Mouse (Mus musculus): Measurements from ENCODE around the gene Tex264. TPM values are rescaled to one million over a fixed set of nuclear protein-coding genes. Genes with fewer than 3 reads are reported as not detected.

The Tex264 gene
- 96.7 and 104 TPM in 2 replicates for polyA plus RNA-seq (2012; rRNA removed)

DNA sequence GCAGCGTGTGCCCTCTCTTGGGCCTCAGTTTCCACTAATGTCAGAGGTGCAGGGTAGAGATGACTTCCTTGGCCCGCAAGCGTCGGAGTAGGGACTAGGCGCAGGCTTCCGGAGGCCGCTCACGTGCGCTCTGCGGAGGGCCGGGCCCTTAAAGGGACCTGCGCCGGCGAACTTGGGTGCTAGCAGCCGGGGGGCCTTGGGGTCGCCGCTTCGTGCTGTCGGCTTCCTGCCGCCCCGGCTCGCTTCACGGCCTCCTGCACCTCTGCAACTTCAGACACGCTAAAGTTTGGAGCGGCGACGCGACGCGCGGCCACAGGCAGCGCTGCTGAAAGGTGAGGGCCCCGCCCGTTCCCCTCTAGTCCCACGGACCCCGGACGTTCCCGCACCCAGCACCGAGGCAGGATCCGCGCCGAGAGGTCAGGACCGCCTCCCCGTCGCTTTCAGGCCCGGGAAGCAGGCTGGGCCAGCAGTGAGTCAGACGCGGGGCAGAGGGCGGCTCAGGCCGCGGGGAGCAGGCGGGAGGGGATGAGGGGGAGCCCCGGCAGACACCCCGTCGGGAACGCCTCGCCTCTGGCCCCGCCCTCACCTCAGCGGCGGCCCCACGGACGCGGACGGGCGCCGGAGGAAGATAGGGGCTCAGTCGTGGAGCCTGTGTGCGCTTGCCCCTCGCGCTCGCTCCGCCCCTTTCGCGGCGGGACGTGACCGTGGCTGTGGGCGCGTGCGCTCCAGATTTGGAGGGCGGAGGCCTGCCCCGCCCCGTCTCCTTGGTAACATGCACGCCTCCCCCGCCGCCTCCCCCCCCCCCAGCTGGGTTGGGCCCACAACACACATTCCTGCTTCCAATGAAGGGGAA is at the start of gene Tex264:
Gene Tex264 (minus strand): TSS at position 679 of the 853 bp plus-strand sequence.
- peak; percentile 69 to 90 for DNase-seq (ENCODE audit: extremely low spot score in 1 of 2, low spot score in 1 of 2)

DNA sequence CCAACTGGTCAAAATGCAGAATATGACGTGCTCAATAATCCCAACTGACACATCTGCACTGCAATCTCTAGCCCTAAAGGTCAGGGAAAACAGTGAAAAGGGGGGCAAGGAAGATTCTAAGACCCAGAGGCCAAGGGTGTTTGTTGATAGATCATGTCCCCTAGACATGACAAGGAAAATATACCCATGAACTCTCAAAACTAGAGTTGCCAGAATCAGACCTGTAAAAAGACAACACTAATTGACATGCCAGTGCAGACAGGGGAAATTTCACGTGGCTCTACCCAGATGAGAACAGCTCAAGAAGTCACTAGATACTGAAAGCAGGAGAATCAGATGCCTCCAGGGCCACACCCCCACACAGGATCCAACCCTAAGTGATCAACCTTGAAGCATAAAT is 48.0 kb upstream of the Tex264 start:
- no peak for DNase-seq (ENCODE audit: extremely low spot score in 1 of 2, low spot score in 1 of 2)

DNA sequence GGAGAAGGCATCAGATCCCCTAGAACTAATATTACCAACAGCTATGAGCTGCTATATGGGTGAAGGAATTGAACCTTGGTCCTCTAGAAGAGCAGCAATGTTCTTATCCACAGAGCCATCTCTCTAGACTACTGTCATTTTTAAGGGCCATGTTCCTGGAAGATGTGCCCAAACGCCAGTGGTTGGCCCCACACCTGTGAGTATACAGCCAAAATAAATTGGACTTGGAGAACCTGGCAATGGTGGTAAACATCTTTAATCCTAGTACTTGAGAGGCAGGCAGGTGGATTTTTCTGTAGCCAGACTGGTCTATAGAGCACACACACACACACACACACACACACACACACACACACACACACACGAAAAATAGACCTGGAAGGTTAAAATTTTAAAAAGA is 43.7 kb upstream of the Tex264 start:
- no peak for DNase-seq (ENCODE audit: extremely low spot score in 1 of 2, low spot score in 1 of 2)

DNA sequence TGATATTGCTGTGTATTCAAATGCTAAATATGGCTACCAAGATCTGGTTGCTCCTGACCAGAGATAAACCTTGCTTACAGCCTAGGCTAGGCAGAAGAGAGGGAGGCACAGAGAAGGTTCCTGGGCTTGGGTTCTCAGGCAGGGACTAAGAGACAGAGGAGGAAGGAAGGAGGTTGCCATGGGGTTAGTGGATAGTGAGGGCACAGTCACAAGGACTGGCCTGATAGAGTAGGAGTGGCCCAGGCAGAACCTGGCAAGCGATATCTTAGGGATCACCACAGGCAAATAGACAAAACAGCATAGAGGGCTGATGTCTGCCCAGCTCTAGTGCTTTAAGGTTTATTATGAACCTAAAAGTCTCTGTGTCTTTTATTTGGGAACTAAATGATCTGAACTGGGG is 41.2 kb upstream of the Tex264 start:
- no peak for DNase-seq (ENCODE audit: extremely low spot score in 1 of 2, low spot score in 1 of 2)

DNA sequence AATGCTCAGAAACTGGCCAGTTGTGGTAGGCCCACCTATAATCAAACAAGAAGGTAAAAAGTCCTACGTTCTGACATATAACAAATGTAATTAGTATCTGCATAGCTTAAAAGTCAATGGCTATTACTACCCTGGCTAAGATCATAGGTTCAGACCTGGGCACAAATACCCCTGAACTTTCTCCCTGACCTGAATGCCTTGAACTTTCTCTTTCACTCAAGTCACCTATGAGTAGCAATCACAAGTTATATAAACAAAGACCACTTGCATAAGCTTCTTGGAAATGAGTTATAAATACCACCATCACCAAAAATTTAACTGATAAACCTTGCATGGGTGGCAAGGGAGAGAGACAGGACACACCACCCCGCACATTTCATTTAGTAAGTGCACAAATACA is 39.7 kb upstream of the Tex264 start:
- DNase-seq (ENCODE audit: extremely low spot score in 1 of 2, low spot score in 1 of 2) = no peak

DNA sequence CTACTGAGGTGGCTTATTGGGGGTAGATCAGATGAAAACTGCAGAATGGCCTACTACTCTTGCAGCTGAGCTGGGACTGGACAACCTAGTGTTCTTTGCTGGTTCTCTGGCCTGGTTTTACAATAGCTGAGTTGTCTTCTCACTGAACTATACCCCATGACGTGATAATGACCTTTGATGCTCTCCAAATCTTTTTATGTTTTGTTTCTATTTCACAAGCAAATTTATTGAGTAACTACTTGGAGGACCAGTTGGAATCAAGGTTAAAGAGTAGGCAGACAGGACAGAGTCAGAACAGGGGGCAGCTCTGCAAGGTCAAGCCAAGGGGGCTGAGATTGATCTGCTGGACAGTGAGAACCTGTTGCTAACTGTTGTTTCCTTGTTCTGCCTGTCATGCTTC is 39.1 kb upstream of the Tex264 start:
- DNase-seq (ENCODE audit: extremely low spot score in 1 of 2, low spot score in 1 of 2) = no peak

DNA sequence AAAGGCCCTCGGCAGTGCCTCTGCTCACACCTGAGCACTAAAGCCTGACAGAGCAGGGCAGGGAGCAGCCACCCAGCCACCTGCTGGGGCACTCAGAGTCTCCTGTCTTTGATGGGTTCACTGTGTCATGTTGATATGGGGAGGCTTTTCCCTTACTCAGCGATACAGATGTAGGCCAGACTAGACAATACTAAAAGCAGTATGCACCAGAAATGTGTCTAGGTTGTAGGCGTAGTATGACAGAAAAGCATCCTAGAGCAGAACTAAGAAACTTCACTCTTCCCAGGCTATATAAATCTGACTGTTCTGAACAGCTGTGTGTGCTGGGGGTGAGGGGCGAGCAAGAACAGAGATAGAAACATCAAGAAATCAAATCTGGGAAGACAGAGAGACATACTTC is 31.0 kb upstream of the Tex264 start:
- no peak for DNase-seq (ENCODE audit: extremely low spot score in 1 of 2, low spot score in 1 of 2)

DNA sequence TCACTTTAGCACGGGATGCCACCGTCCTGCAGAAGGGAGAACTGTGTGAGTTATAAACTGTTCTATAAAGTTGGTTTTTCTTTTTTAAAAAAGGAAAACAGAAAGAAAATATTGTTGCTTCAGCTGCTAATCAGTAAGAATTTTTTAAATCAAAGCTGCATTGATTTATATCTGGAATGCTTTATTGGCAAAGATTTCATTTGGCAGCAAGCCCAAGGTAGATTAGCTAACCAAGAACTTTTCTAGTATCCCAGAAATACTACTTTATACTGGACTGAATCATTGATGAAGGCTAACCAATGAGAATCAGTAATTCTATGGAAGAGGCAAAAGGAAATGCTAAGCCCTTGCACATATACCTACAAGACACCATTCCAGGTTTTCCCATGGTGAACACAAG is 30.5 kb upstream of the Tex264 start:
- no peak for DNase-seq (ENCODE audit: extremely low spot score in 1 of 2, low spot score in 1 of 2)

DNA sequence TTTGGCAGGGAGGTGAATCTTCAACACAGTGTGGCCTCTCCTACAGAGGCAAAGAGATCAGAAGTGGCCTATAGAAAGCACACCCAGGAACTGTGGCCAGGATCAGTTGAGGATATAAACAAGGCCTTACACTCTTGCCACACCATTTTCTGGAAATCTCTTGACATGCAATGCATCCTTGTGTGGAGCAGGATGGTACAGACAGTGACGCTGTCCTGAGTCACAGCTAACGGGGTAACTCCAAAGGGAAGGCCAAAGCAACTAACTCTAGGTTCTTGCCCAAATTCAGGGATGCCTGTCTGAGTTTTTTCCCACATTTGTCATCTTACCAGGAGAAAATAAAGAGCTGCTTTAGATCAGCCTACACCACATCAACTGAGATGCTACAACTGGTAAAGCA is 26.7 kb upstream of the Tex264 start:
- DNase-seq (ENCODE audit: extremely low spot score in 1 of 2, low spot score in 1 of 2) = no peak

DNA sequence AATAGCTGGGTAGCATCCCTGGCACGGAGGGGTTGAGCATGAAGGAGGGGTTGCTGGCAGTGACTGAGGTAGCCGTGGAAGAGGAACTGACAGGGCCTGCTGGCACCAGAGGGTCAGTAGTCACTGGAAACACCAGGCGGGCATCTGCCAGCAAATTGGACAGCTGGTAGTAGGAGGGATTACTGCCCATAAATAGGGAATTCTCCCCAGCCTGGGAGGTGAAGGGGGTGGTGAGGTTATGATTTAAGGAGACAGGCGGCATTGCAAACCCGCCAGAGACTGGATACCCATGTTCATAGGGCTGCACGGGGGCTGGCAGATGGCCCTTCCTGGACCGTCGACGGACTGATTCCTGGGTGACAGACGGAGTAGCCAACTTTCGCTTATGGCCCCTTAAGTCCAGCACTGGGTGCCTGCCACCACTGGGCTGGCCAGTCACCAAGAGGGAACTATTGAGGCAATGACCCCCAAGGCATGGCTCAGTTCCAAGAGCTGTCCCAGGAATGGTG is 7.3 kb upstream of the Tex264 start:
- DNase-seq (ENCODE audit: extremely low spot score in 1 of 2, low spot score in 1 of 2) = no peak

DNA sequence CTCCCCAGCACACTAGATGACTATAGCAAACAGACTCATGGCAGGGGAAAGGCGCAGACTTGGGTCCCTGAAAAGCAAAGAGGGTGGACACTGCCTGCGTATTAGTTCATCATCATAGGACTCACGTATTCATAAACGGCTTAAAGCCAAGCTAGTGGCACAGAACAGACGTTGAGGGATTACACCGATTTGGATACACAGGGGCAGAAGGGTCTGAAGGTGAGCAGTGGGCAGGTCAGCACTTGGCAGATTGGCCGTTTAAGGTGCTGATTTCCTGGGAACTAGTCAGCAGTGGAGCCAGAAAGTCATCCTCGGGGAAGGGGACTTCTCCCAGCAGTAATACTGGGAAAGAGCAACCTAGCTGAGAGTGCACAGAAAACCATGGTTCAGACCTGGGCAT is 3.1 kb upstream of the Tex264 start:
- no peak for DNase-seq (ENCODE audit: extremely low spot score in 1 of 2, low spot score in 1 of 2)

DNA sequence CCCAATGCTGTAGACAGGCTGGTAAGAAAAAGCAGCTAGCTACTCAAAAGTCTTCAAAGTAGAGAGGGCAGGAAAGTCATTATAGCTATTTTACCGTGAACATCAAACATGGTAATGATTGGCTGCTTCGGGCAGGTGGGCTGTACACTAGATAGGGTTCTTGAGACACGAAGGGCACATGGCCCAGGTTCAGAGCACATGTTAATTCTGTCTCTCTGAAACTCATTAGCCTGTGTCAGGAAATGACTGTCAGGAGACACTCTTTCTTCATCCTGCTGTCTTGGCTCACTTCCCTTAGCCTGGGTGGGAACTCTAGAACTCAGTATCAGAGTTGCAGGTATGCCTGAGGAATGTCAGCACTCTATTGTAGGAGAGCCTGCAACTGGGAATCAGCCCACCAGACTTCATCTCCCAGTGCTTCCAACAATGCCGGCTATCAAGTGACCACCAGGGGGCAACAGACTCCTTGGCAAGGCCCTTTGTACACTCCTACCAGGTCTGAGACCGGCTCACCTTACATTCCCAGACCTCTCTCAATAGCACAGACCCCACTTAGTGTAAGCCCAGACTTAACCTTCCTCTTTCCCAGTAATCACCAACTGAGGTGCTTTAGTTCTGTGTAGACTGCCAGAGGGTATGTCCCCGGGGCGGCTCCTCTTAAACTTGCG is 1.4 kb upstream of the Tex264 start:
- peak in 1 of 2 experiments; percentile 88 for DNase-seq (ENCODE audit: extremely low spot score in 1 of 2, low spot score in 1 of 2)

DNA sequence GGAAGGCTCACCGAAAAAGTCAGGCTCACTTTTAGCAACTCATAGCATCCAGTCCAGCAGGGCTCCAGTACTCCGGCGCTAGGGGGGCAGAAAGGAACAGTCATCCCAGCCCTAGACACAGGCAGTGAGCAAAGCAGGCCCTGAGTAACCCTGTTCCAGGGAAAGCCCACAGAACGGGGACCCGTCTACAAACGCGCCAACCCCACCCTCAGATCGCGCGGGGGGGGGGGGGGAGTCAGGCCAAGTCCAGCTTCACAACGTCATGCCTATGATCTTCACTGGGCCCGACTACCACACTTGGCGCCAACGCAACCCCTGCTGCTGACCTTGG is 844 bp downstream of the Tex264 start:
- DNase-seq (ENCODE audit: extremely low spot score in 1 of 2, low spot score in 1 of 2) = no peak

DNA sequence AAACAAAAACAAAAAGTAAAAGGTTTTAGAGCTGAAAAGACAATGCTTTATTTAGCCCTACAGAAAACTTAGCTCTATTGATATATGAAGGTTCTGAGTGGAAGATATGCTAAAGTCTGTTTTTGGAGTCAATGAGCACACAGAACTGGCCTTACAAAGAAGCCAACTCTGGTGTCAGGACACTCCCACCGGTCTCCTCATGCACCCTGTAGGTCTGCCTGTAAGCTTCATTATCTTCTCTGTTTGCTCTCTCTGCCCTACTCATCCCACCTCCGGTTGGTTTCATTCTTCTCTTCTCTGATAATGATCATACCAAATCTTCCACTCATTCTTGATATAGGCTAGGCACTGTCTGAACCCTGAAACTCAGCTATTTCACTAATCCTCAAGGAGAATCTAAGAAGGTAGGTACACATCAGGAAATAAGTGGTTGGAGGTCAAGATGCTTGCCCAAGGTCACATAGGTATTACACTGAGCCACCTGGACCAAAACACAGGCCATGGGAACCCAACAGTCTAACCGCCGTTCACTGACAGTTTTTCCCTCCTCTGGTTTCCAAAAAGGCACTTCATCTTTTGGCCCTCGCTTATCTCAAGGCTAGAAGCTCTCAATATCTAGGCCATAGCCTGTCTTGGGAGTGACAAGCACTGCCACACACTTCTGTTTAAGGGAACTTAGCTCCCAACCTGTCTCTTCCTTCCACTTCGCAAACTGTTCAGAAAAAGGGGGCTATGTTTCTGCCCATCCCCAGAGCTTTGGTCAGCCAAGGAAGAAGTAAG is 1.4 kb downstream of the Tex264 start:
- no peak for DNase-seq (ENCODE audit: extremely low spot score in 1 of 2, low spot score in 1 of 2)

DNA sequence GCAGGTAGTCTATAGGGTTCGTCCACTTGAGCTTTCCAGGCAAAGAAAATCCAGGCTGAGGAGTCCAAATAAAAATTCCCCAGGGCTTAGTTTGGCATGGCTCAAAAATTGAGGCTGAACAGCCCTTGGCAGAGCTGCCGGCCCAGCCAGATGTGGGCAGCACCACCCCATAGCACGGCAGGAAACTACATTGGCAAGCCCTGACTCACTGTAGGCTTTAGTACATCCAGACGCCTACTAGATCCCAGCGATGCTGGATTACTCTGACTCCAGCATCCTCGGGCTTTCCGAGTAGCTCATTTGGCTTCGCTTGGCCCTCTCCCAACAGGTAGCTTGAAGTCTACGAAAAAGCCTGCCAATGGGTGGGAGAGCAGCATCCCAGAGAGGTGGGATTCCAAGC is 4.7 kb downstream of the Tex264 start:
- DNase-seq (ENCODE audit: extremely low spot score in 1 of 2, low spot score in 1 of 2) = peak in 1 of 2 experiments; percentile 71

DNA sequence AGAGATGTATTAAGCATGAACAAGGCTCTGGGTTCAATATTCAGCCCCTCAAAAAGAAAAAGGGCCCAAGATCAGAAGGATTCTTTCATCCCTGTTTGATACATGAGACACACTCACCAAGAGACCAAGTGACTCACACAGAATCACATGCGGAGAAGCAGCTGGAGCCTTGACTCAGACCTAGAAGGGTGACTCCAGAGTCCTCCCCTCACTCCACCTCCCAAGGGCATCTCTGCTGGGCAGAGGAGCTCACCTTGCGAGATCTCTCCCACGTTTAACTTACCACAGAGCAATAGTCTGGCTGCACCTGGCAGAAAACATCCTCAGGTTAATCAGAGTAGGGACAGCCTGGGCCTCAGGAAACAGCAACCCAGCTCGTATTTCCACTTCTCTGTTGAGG is 7.5 kb downstream of the Tex264 start:
- no peak for DNase-seq (ENCODE audit: extremely low spot score in 1 of 2, low spot score in 1 of 2)

DNA sequence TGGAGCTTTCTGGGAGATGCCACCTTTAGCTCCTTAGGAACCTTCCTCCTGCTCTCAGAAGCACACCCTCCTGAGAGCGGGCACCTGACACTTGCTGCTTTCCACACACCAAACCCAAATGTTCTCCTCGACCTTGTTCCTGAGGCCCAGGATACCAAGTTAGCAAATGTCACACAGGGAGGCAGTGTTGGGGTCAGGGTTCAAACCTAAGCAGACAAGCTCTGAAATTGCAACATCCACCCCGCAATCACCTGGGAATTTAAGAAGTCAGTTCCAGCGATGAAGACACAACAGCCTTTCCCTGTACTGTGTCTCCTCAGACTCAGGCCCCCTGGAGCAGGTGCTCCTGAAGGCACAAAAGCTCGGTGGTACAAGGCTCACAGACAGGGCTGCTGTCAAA is 8.0 kb downstream of the Tex264 start:
- no peak for DNase-seq (ENCODE audit: extremely low spot score in 1 of 2, low spot score in 1 of 2)

DNA sequence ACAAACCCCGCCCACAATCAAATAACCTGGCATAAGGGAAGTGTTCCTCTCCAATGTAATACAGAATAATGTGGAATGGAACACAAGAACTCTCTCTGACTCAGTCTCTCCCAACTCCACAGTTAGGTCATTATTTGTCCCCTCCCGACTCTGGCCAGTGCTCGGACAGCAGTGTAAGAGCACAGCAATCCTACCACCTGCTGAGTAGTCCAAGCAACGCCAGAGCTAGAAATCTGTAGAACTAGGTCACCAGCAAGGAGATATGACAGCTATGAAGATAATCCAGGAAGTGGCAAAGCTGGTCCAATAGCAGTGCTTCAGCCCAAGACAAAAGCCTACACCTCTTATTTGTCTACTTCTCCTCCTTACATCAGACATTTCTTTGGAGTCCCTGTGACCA is 9.2 kb downstream of the Tex264 start:
- DNase-seq (ENCODE audit: extremely low spot score in 1 of 2, low spot score in 1 of 2) = no peak

DNA sequence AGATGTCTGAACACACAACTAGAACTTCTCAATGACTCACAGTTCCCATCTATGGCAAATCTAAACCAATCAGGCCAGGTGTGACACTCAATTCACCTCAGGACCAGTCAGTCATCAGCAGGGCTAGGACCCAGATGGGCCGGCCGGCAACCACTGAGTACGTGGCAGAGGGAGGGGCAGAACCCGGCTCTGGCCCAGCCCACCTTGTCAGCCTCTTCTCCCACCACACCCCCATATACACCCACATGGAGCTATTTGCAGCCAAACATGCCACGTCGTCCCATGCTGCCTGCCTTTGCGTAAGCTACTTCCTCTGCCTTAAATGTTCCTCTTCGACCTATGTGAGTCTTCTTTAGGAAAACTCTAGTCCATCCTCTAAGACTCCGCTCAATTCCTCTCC is 9.8 kb downstream of the Tex264 start:
- DNase-seq (ENCODE audit: extremely low spot score in 1 of 2, low spot score in 1 of 2) = peak in 1 of 2 experiments; percentile 69

DNA sequence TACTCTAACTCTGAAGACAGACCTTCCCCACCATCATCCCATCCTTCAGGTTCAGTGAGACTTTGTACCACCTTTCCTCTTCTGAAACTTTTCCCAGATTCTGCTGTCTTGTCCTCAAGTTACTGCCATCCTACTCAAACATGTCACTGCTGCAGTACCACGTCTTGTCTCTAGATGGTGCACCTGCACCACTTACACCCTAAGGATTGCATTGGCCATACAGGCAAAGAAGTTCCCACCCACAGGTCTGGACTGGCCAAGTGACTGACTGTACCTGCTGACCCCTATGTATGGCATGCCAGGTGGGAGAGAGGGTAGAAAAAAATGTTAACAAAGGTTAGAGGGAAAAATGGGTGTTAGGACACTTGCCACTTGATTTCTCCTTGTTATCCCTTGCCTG is 10.2 kb downstream of the Tex264 start:
- DNase-seq (ENCODE audit: extremely low spot score in 1 of 2, low spot score in 1 of 2) = peak; percentile 79 to 96

DNA sequence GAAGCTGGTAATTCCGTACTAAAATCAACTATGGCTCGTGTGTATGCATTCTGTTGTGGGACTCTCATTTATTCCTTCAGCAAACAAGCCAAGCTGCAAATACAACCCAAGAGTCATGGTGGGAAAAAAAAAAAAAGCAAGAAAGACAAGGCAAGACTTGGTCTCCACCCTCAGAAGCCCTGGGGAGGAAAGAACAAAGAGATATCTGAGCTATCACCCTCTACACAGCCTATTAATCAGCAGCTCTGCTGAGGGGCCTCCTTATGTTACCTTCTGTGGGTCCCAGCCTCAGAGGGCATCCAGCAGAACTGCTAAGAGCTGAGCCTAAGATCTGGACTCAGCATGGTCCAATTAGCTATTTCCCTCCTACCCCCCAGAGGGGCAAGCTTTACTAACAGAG is 11.9 kb downstream of the Tex264 start:
- DNase-seq (ENCODE audit: extremely low spot score in 1 of 2, low spot score in 1 of 2) = no peak
